Mouse (Mus musculus) neural tube, embryonic 14.5 days (tissue): Measurements from ENCODE around the gene Ascc3. TPM values are rescaled to one million over a fixed set of nuclear protein-coding genes. Genes with fewer than 3 reads are reported as not detected.

Experiments used
- ATAC-seq: fragments of 200-750 bp; cut with Nextera tagmentation; 2 replicates; pipeline ENCODE4 v1.8.0; 2017; ENCODE audit warnings: low read depth, mild to moderate bottlenecking, moderate TSS enrichment, moderate library complexity
- H3K27ac ChIP-seq: fragments of 300-500 bp; sonication (generic); 2 replicates; pipeline ENCODE4 v1.5.1; 2014; ENCODE audit warnings: low read depth, mild to moderate bottlenecking, control low read depth, low read length, moderate library complexity, mixed read lengths
- H3K27me3 ChIP-seq: fragments of 300-500 bp; sonication (generic); 2 replicates; pipeline ENCODE4 v1.6.1; 2014; ENCODE audit warnings: low read length; ENCODE audit not compliant: control insufficient read depth, insufficient read depth
- H3K36me3 ChIP-seq: fragments of 300-500 bp; sonication (generic); 2 replicates; pipeline ENCODE4 v1.6.1; 2014; ENCODE audit warnings: low read length, mixed read lengths; ENCODE audit not compliant: control insufficient read depth, insufficient read depth
- H3K4me1 ChIP-seq: fragments of 300-500 bp; sonication (generic); 2 replicates; pipeline ENCODE4 v1.6.1; 2014; ENCODE audit warnings: low read length; ENCODE audit not compliant: control insufficient read depth, insufficient read depth
- H3K4me2 ChIP-seq: fragments of 300-500 bp; sonication (generic); 2 replicates; pipeline ENCODE4 v1.6.1; 2014; ENCODE audit warnings: mild to moderate bottlenecking, low read depth, low read length, control low read depth
- H3K4me3 ChIP-seq: fragments of 300-500 bp; sonication (generic); 2 replicates; pipeline ENCODE4 v1.5.1; 2014; ENCODE audit warnings: low read depth, low read length, control low read depth, mixed read lengths
- H3K9ac ChIP-seq: fragments of 300-500 bp; sonication (generic); replicated peaks from 2 replicates; pipeline ENCODE4 v1.6.1; 2014; ENCODE audit warnings: low read depth, mild to moderate bottlenecking, control low read depth, low read length, mixed read lengths
- H3K9me3 ChIP-seq: fragments of 300-500 bp; sonication (generic); 2 replicates; pipeline ENCODE4 v1.6.1; 2016; ENCODE audit warnings: low read length; ENCODE audit not compliant: control insufficient read depth
- WGBS: fragments of 180-500 bp; shearing (Covaris S2); extraction: QIAGEN DNeasy Blood & Tissue Kit; methylation state at CpG from one replicate; pipeline ENCODE4 v1.1.7; 2014; 5-methylcytosine and 5-hydroxymethylcytosine counted together
- polyA plus RNA-seq: library from polyadenylated mRNA; unstranded; fragments of >200 nt; fragmentation: Nextera tagmentation; extraction: Ambion mirVana; gene quantifications from 2 replicates; pipeline ENCODE4 v1.2.1, GENCODE M21; 2014

Gene Ascc3
- polyA plus RNA-seq, 1 experiment from 2014 or later = 25.3 TPM

DNA sequence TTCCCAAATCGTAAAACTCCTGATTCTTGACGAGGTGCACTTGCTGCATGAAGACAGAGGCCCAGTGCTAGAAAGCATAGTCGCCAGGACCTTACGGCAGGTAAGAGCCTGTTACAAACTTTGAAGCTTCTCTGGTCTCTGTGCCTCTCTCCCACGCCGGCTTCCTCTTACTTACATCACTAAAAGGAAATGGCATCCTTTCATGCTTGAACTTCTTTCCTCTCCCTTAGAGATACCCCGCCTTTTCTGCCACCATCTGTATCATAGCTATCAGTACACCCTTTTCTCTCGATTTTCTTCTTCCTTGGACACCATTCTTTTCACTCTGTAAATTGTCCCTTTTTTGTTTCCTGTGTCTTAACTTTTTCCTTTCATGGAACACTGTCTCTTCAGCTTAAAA, 58.1 kb downstream of the Ascc3 start:
- Histone ChIP-seq H3K36me3 (0 out of 2 replicates have a peak, but pooled peaks cover 4% of the 10 kb centered on the region), H3K27me3 (no peaks in the 10 kb centered on the region), H3K4me1 (no peaks in the 10 kb centered on the region), H3K4me3 (no peak overlapping the region), H3K9me3 (no peaks in the 10 kb centered on the region), H3K27ac (no peak overlapping the region), H3K4me2 (no peak overlapping the region), H3K9ac (no peak overlapping the region)
- WGBS = 87% methylated on average over 8 of the region's 8 CpGs
- no peak for ATAC-seq

- H3K4me2 ChIP-seq = no peak overlapping the region
- H3K4me1 ChIP-seq = no peaks in the 10 kb centered on the region
- ATAC-seq = no peak
- no peak overlapping the region for H3K27ac ChIP-seq
- WGBS = 100% methylated on average over 3 of the region's 3 CpGs
- H3K9me3 ChIP-seq = no peaks in the 10 kb centered on the region
- H3K4me3 ChIP-seq = no peak overlapping the region
- no peak overlapping the region for H3K9ac ChIP-seq
- H3K36me3 ChIP-seq = 0 out of 2 replicates have a peak, but pooled peaks cover 4% of the 10 kb centered on the region
- no peaks in the 10 kb centered on the region for H3K27me3 ChIP-seq
Measured at GRCm38 (mm10) chr10:50653551-50653950, 61.1 kb downstream of the Ascc3 start.

DNA sequence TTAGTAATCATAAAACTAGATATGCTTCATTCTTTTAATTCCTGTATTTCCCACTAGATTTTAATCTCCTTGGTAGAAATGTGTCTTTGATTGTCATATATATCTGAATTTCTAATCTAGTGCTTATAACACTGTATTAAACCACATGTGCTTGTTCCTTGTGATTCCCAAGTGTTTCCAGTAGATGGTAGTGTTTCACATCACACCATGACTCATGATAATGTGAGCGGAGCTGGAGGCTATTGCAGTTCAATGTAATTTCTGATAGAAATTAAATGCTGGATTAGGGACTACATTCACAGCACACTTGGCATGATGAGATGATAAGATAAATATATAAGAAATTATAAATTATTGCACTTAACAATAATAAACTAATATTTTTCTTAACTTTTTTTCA, 64.9 kb downstream of the Ascc3 start:
- Histone ChIP-seq H3K4me3 (no peak overlapping the region), H3K27me3 (no peaks in the 10 kb centered on the region), H3K27ac (no peak overlapping the region), H3K4me1 (no peaks in the 10 kb centered on the region), H3K9me3 (no peaks in the 10 kb centered on the region), H3K9ac (no peak overlapping the region), H3K4me2 (no peak overlapping the region), H3K36me3 (no peaks in the 10 kb centered on the region)
- WGBS = 35% methylated on average over 1 of the region's 1 CpGs
- ATAC-seq = peak; percentile 81

GRCm38 (mm10) chr10:50671517-50671916, 79.0 kb downstream of the Ascc3 start:
- Histone ChIP-seq H3K4me1 (no peaks in the 10 kb centered on the region), H3K4me2 (no peak overlapping the region), H3K9ac (no peak overlapping the region), H3K9me3 (no peaks in the 10 kb centered on the region), H3K27me3 (no peaks in the 10 kb centered on the region), H3K27ac (no peak overlapping the region), H3K4me3 (no peak overlapping the region), H3K36me3 (no peaks in the 10 kb centered on the region)
- 58% methylated on average over 5 of the region's 5 CpGs for WGBS
- ATAC-seq = peak; percentile 58; the same call in 1 of the 2 replicates

- Histone ChIP-seq H3K27ac (no peak overlapping the region), H3K4me1 (no peaks in the 10 kb centered on the region), H3K9me3 (no peaks in the 10 kb centered on the region), H3K4me2 (no peak overlapping the region), H3K4me3 (no peak overlapping the region), H3K36me3 (no peaks in the 10 kb centered on the region), H3K9ac (no peak overlapping the region), H3K27me3 (no peaks in the 10 kb centered on the region)
- ATAC-seq = no peak
Measured at GRCm38 (mm10) chr10:50690324-50690723, 97.9 kb downstream of the Ascc3 start.

GRCm38 (mm10) chr10:50698836-50699433, 106.5 kb downstream of the Ascc3 start:
- ATAC-seq = peak; percentile 56; the same call in 1 of the 2 replicates
- Histone ChIP-seq H3K9me3 (no peaks in the 10 kb centered on the region), H3K27me3 (no peaks in the 10 kb centered on the region), H3K27ac (no peak overlapping the region), H3K4me1 (no peaks in the 10 kb centered on the region), H3K4me2 (no peak overlapping the region), H3K36me3 (no peaks in the 10 kb centered on the region), H3K4me3 (no peak overlapping the region), H3K9ac (no peak overlapping the region)
- WGBS = 65% methylated on average over 4 of the region's 4 CpGs

- ATAC-seq = no peak
- no peaks in the 10 kb centered on the region for H3K9me3 ChIP-seq
- no peak overlapping the region for H3K27ac ChIP-seq
- no peak overlapping the region for H3K4me3 ChIP-seq
- no peak overlapping the region for H3K9ac ChIP-seq
- H3K4me2 ChIP-seq = no peak overlapping the region
- no peaks in the 10 kb centered on the region for H3K36me3 ChIP-seq
- H3K4me1 ChIP-seq = no peaks in the 10 kb centered on the region
- no peaks in the 10 kb centered on the region for H3K27me3 ChIP-seq
- WGBS = 75% methylated on average over 2 of the region's 2 CpGs
Measured at GRCm38 (mm10) chr10:50701736-50702135, 109.3 kb downstream of the Ascc3 start.

DNA sequence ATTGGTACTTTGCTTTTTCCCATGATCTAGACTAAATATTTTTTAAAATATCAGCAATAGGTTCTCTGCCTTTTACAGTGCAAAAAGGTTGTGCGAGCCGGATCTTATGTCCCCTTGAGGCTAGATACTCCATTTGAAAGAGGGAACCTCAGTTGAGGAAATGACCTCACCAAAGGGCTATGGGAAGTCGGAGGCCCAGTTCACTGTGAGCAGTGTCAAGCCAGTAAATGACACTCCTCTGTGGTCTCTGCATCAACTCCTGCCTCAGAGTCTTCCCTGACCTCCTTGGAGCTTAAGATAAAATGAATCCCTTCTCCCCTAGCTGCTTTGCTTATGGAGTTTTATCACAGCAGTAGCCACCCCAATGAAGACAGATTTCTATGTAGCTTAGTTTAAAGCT, 109.9 kb downstream of the Ascc3 start:
- Histone ChIP-seq H3K36me3 (no peaks in the 10 kb centered on the region), H3K4me3 (no peak overlapping the region), H3K9ac (no peak overlapping the region), H3K9me3 (no peaks in the 10 kb centered on the region), H3K4me2 (no peak overlapping the region), H3K4me1 (no peaks in the 10 kb centered on the region), H3K27ac (no peak overlapping the region), H3K27me3 (no peaks in the 10 kb centered on the region)
- no peak for ATAC-seq
- WGBS = 76% methylated on average over 3 of the region's 3 CpGs

DNA sequence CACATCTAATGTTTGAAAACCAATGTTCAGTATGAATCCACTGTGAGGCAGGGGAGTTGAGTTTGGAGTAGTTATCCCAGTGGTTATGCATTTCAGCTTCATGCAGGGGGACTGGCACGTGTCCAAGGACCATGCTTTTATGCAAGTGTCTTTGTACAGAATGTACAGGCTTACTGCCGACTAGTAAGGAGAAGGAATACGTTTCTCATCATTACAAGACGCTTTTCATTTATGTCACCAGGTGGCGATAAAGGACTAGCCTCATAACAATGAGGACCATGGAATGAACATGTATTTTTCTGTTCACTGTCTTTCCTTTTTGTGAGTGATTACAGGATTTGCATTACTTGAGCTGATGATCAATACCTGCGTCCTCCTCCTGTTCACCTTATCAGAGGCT, 111.7 kb downstream of the Ascc3 start:
- WGBS = 23% methylated on average over 6 of the region's 6 CpGs
- H3K4me3 ChIP-seq = no peak overlapping the region
- no peak overlapping the region for H3K27ac ChIP-seq
- no peak overlapping the region for H3K9ac ChIP-seq
- no peak overlapping the region for H3K4me2 ChIP-seq
- H3K4me1 ChIP-seq = no peaks in the 10 kb centered on the region
- H3K36me3 ChIP-seq = no peaks in the 10 kb centered on the region
- no peaks in the 10 kb centered on the region for H3K27me3 ChIP-seq
- H3K9me3 ChIP-seq = no peaks in the 10 kb centered on the region
- peak; percentile 90 for ATAC-seq
